Mouse (Mus musculus) liver, postnatal 0 days (tissue): ENCODE data around the gene Slc7a15.

Source experiments
- CTCF ChIP-seq: sonication (generic); IDR thresholded peaks from 2 replicates; pipeline ENCODE4 v1.5.1; 2016; ENCODE audit warnings: antibody characterized with exemption, low read depth
- EP300 ChIP-seq: IDR thresholded peaks from 2 replicates; pipeline ENCODE4 v1.6.1; 2016; ENCODE audit warnings: antibody characterized with exemption, low read depth, mild to moderate bottlenecking

- TF ChIP-seq CTCF: no peak
- TF ChIP-seq EP300: no peak
Observed at GRCm38 (mm10) chr12:8555419-8555818, 43.4 kb downstream of the Slc7a15 start.
